Mouse (Mus musculus) ovary, postnatal 14 days (tissue): ENCODE results near the gene Pnpo.

Source experiments
- DNase-seq: peaks from one replicate; pipeline ENCODE4 v3.0.0; 2022; ENCODE audit warnings: low spot score

Pnpo gene

GRCm38 (mm10) chr11:96969746-96970145, 26.0 kb upstream of the Pnpo start:
- no peak for DNase-seq

GRCm38 (mm10) chr11:96969280-96969722, 25.5 kb upstream of the Pnpo start:
- no peak for DNase-seq

- no peak for DNase-seq
Observed at GRCm38 (mm10) chr11:96968476-96968875, 24.7 kb upstream of the Pnpo start.

- DNase-seq: no peak
Observed at GRCm38 (mm10) chr11:96967544-96968269, 23.9 kb upstream of the Pnpo start.

GRCm38 (mm10) chr11:96966914-96967543, 23.2 kb upstream of the Pnpo start:
- DNase-seq: no peak

GRCm38 (mm10) chr11:96966172-96966571, 22.4 kb upstream of the Pnpo start:
- DNase-seq: no peak

- DNase-seq: peak; percentile 81
Observed at GRCm38 (mm10) chr11:96963580-96963979, 19.8 kb upstream of the Pnpo start.

- no peak for DNase-seq
Observed at GRCm38 (mm10) chr11:96957061-96957805, 13.4 kb upstream of the Pnpo start.

- DNase-seq: no peak
Observed at GRCm38 (mm10) chr11:96956009-96956724, 12.4 kb upstream of the Pnpo start.

- DNase-seq: no peak
Observed at GRCm38 (mm10) chr11:96955094-96955493, 11.3 kb upstream of the Pnpo start.

- DNase-seq: no peak
Observed at GRCm38 (mm10) chr11:96952896-96953295, 9.1 kb upstream of the Pnpo start.

GRCm38 (mm10) chr11:96952426-96952825, 8.6 kb upstream of the Pnpo start:
- no peak for DNase-seq

- DNase-seq: no peak
Observed at GRCm38 (mm10) chr11:96950767-96951166, 7.0 kb upstream of the Pnpo start.

GRCm38 (mm10) chr11:96947849-96948248, 4.1 kb upstream of the Pnpo start:
- no peak for DNase-seq

GRCm38 (mm10) chr11:96946498-96946897, 2.7 kb upstream of the Pnpo start:
- DNase-seq: no peak

GRCm38 (mm10) chr11:96944844-96945580, 1.2 kb upstream of the Pnpo start:
- DNase-seq: no peak

GRCm38 (mm10) chr11:96941989-96942590, 1.7 kb downstream of the Pnpo start:
- DNase-seq: no peak

- no peak for DNase-seq
Observed at GRCm38 (mm10) chr11:96940578-96941465, 3.0 kb downstream of the Pnpo start.

GRCm38 (mm10) chr11:96938426-96938800, 5.4 kb downstream of the Pnpo start:
- DNase-seq: no peak
